Mouse (Mus musculus) adrenal gland, adult 18-20 months (tissue): ENCODE measurements around the gene Tmc5. TPM values are rescaled to one million over a fixed set of nuclear protein-coding genes. Genes with fewer than 3 reads are reported as not detected.
A peak's percentile ranks its signal among the peaks of the same experiment; 100 is the strongest.

Experiments
- DNase-seq, 2 experiments: peaks; one replicate each; pipeline ENCODE4 v3.0.0; 2021 to 2022; ENCODE audit warnings: low spot score in 2 of 2
- total RNA-seq, 2 experiments: library from RNA; stranded (reverse); gene quantifications; 1 replicate in 1 of 2; 2 replicates in 1 of 2; pipeline ENCODE4 v1.2.3; 2021

Gene Tmc5
- total RNA-seq, 2 experiments from 2014 or later = 0.06 TPM; not detected in 1

GRCm38 (mm10) chr7:118691287-118691686 is 94.2 kb downstream of the Tmc5 start:
- no peak for DNase-seq

GRCm38 (mm10) chr7:118696146-118696545 is 99.0 kb downstream of the Tmc5 start:
- no peak for DNase-seq

DNA sequence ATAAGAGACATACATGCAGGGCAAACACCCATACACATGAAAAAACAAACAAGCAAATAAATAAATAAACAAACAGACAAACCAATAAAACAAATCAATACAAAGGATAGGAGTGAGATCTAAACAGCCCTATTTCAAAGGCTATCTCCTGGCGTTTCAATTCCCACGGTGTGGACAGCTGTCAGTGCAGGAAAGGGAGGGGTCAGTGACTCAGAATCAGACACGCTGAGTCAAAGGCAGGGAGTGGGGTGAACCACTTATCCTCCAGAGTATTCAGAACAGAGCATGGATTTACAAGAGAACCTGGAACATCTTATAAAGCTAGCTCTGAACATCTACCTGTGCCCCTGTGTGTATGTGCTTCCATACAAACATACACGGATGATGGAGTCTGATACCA is 100.1 kb downstream of the Tmc5 start:
- no peak for DNase-seq

DNA sequence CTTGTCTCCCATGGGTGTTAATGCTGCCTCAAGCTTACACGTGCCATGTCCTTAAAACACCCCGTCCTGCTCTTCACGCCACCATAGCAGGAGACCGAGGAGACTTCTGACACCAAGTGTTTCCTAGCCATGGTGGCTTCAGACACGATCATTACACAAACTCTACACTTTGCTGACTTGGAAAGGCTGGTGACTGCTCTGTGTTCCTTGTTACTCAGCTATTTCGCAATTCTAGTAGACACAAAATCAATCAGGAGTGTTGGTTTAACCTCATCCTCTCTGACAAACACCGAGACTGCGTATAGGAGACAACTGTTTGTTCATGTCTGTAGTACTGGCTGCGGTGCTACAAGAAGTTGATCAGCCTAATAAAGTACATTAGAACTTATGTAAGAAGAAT is 101.8 kb downstream of the Tmc5 start:
- DNase-seq = no peak

DNA sequence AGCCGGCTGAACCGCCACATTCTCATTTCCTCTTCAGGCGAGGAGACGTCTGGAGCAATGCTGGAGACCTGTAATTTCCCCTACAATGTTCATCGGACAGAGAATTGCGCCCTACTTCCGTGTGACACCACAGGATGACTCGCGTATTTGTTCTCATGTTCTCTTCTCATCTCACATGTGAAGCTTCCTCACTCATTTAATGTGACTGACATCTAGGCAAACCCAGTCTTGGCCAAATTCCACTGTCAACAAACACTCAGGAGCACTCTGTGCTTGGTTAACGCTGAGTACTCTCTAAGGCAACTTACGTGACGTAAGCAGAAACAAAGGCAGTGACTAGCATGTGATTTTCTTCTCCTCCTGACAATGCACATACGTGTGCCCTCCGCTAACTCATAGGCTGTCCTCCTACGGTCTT is 106.1 kb downstream of the Tmc5 start:
- no peak for DNase-seq

DNA sequence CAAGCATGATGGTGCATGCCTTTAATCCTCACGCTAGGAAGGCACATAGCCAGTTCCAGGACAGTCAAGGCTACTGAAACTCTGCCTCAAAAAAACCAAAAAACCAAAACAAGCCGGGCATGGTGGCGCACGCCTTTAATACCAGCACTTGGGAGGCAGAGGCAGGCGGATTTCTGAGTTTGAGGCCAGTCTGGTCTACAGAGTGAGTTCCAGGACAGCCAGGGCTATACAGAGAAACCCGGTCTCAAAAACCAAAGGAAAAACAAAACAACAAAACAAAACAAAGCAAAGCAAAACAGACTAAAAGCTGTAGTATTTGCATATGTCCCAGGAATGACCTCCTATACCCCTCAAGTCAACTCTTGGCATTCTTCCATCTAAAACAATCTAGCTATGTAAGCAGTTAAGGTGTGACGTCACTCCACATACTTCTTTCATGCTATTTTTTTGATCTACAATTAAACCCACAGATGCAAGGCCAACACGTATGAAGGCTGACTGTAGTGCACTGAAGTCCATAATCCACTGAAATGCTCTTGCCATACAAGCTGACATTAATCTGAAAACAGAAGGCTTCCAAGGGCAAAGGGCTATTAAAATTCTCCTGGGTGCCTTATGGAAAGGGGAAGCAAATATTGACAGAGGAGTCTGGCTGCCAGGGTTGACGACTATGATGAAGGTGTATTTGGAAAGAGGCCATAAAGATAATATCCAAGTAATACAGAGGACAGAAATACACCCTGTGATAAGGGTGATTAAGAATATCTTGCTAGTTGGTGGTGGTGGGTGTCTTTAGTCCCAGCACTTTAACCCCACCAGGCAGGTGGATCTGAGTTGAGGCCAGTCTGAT is 107.1 kb downstream of the Tmc5 start:
- DNase-seq = no peak

GRCm38 (mm10) chr7:118705101-118705961 is 108.2 kb downstream of the Tmc5 start, which contains the start of gene Gde1:
Gde1 (minus strand) TSS chr7:118705778.
- DNase-seq = peak; percentile 87 to 90

- no peak for DNase-seq
These were observed 109.0 kb downstream of the Tmc5 start for GRCm38 (mm10) chr7:118706051-118706450.

- no peak for DNase-seq
These were observed 109.4 kb downstream of the Tmc5 start for GRCm38 (mm10) chr7:118706488-118706887.

DNA sequence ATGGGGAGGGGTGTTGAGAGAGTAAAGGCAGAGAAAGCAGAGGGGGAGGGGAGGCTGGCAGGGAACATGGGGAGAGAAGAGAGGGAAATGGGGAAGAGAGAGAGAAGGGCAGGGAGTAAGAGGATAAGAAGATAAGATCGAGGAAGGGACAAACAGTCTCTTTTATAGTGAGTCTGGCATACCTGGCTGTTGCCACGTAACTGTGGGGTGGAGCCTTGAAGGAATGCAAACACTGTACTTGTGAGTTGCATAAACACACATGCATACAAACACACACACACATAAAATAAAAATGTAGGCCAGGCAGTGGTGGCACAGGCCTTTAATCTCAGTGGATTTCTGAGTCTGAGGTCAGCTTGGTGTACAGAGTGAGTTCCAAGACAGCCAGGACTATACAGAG is 110.1 kb downstream of the Tmc5 start:
- DNase-seq = no peak

DNA sequence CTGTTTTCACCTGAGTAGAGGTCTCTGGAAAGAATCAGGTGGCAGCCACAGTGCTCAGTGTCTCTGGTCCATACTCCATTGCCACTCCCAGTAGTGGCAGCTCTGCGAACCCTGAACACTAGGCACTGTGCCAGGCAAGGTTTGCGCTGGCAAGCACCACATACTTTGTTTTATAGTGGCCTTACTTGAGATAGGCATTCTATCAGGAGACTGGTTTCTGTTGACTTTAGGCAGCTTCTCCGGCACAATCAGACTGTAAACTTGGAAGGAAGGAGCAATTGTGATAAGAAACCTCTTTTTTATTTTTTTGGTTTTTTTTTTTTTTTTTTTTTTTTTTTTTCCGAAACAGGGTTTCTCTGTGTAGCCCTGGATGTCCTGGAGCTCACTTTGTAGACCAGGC is 110.9 kb downstream of the Tmc5 start:
- no peak for DNase-seq

- no peak for DNase-seq
These were observed 113.7 kb downstream of the Tmc5 start for GRCm38 (mm10) chr7:118710776-118711175.

GRCm38 (mm10) chr7:118712228-118713173 is 115.4 kb downstream of the Tmc5 start, which contains the start of gene Ccp110:
Ccp110 (plus strand) TSS chr7:118712552.
- DNase-seq = peak; percentile 79 to 81

GRCm38 (mm10) chr7:118714873-118715272 is 117.8 kb downstream of the Tmc5 start:
- DNase-seq = no peak

GRCm38 (mm10) chr7:118718066-118718465 is 121.0 kb downstream of the Tmc5 start:
- DNase-seq = no peak

- DNase-seq = no peak
These were observed 126.8 kb downstream of the Tmc5 start for GRCm38 (mm10) chr7:118723927-118724326.

Other genes with a start within 250 kb of the Tmc5 start
- 1 to 10 TPM; 5.3 to 7.2 TPM for gene Syt17, start 149.1 kb upstream of the Tmc5 start, total RNA-seq
- gene Itpripl2, start 105.3 kb upstream of the Tmc5 start, total RNA-seq = 10 to 100 TPM; 13.2 to 14.3 TPM
- gene Coq7, start 63.9 kb upstream of the Tmc5 start, total RNA-seq = 10 to 100 TPM; 38.7 to 56.5 TPM
- 1 to 10 TPM in 1 of 2 experiments, under 1 TPM in 1; 0.36 to 1.3 TPM for gene Tmc7, start 12.6 kb upstream of the Tmc5 start, total RNA-seq
- 100 to 1,000 TPM; 116 to 138 TPM for gene Gde1, start 108.5 kb downstream of the Tmc5 start, total RNA-seq
- 1 to 10 TPM; 5.6 to 5.9 TPM for gene Ccp110, start 115.3 kb downstream of the Tmc5 start, total RNA-seq
- gene Vps35l, start 142.9 kb downstream of the Tmc5 start, total RNA-seq = 10 to 100 TPM; 50.7 to 51.1 TPM